Mouse (Mus musculus) right cerebral cortex, postnatal 14 days (tissue): ENCODE results near the gene Ptprcap.
A peak's percentile ranks its signal among the peaks of the same experiment; 100 is the strongest.
"Not testable (repeated sequence)": the region's sequence is repeated elsewhere in the genome, so short reads cannot be mapped to it uniquely, and the experiment has no call there.

Experiments
- DNase-seq: peaks from one replicate; pipeline ENCODE4 v3.0.0; 2022

Gene Ptprcap

DNA sequence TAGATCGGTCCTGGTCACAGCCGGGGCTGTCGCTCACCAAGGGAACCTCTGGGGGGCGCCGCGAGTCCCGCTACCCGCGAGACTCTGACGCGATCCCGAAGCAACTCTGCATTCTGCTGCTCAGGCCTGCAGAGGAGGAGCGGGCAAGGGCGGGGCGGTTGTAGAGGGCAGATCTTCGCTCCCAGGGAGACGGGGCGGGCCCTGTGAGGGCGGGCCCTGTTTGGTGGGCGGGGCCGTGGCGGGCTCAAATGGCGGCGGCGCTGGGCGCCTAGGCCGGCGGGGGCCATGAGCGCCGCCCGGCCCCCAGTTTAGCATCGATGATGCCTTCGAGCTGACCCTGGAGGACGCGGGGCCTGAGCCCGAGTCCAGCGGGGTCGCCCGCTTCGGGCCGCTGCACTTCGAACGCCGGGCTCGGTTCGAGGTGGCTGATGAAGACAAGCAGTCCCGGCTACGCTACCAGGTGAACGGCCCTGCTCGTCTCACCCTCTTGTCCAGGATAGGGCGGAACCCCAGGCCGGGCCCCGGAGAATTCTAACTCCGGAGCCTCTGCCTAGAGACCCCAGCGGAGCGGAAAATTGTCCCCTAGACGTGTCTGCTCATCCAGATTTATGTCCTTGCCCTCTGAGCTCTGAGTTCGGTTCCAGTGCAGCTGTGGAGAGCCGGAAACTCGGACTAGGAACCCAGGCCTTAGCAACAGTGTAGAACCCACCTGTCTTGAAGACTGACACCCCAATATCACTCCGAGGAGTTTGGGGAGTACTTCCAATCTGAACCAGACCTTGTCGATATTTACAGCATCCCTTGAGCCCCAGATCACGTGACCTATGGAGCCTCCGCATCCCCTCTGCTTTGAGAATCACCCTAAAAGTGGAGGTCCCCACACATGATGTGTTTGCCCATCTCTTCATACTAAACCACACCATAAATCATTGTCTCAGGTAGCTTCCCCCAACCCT lies 27.4 kb upstream of the Ptprcap start, which contains the start of gene Aip:
Aip (minus strand) TSS at position 118 of the 956 bp plus-strand sequence.
- peak; percentile 98 for DNase-seq

DNA sequence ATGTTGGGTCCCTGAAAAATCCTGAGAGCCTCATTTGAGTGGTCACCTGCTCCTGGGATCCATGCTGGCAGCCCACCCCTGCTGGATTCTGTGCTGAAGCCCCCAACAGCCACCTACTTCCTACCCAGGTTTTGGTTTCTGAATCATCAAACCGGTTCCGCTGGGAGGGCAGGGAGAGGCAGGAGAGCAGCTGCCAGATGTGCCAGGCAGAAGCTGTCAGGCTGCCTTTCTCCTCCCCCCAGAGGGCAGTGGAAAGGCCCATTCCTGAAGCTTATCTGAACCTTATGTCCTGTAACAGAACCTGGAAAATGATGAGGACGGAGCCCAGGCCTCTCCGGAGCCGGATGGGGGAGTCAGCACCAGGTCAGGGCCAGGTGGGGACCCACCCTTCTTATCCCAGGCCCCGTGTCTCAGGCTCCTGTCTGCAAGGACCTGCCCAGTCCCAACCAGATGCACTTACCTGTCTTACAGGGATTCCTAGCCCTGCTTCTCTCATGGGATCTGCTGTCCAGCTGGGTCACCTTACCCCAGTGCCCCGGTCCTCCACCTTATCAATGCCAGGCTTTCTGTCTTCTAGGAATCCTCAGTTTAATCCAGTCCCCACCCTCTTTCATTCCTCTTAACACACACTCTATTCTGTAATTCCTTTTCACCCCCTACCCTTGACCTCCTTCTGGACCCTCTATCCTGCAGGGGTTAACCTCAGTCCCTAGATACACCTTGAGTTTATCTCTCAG lies 26.5 kb upstream of the Ptprcap start:
- DNase-seq, result no peak

DNA sequence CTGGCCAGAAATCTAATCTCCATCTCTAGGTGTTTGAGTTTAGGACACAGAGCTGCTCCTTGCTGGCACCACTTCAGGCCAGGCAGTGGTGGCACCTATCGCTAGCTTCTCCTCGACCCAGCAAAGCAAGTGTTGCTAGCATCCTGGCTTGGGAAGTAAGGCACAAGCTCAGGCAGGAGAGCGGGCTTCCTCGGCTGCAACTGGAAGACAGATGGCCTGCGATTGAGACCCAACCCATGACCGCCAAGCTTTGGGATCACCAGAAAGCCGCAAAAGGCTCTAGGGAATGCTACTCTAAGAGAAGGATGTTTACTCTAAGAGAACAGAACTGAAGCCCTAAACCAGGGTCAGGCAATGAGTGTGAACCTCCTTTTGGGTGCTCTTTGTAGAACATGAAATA lies 23.9 kb upstream of the Ptprcap start:
- no peak for DNase-seq

DNA sequence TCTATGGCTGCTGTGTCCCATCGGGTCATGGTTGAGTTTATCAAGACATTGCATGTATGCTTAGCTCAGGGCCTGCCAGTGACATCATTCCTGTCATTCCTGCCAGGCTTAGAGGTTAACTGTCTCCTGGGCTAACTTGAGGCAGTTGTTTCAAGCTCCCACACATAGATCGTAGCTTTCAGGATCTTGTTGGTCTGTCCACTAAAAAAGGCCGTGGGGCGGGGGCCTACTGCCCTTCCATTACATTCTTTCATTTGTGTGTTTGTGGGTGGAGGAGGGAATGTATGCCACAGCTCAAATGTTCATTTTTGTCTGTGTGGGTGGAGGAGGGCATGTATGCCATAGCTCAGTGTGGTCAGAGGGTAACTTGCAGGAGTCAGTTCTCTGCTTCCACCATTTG lies 23.3 kb upstream of the Ptprcap start:
- no peak for DNase-seq

DNA sequence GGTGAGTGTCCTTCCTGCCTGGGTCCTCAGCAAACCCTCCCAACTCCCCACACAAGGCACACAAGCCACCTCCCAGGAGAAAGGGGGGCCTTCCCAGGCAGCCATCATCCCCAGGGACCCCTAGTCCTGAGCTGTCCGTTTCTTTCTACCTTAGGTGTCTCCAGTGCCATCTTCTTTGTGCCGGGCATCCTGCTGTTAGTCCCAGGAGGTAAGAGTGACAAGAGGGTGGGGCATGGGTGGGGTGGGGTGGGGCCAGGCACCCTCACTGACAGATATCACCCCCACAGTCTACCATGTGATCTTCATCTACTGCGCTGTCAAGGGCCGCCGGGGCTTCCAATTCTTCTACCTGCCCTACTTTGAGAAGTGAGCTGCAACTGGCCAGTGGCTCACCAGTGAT lies 22.3 kb upstream of the Ptprcap start:
- no peak for DNase-seq

DNA sequence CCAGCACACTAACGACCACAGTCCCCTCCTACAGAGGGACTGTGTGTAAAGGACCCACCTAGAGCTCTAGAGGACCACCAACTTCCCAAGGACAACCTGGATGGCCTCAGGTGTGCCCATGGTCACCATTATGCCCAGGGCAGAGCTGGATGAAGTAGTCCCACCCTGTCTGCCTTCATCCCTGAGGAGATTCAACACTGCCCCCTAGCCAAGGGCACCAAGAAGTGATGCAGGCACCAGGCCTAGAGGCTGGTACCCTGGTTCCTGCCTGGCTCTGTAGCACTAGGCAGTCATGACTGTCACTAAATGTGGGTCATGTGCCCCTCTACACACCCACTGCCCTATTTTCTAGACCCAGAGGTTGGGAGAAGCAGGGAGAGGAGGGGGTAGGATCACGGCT lies 21.6 kb upstream of the Ptprcap start:
- DNase-seq, result no peak

DNA sequence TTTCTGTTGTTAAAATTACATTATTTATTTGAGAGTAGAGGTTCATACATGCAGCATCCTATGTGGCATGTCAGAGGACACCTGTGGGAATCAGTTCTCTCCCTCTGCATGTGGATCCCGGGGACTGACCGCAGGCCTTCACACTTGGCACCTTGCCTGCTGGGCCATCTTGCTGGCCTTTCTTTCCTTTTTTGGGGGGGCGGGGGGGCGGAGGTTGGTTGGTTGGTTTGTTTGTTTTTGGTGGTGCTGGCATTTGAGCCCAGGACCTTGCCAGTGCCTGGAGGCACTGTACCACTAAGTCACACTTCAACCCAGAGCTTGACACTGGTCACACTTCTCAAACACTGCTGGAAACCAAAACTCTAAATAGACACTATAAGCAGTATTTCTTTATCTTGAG lies 19.1 kb upstream of the Ptprcap start:
- no peak for DNase-seq

DNA sequence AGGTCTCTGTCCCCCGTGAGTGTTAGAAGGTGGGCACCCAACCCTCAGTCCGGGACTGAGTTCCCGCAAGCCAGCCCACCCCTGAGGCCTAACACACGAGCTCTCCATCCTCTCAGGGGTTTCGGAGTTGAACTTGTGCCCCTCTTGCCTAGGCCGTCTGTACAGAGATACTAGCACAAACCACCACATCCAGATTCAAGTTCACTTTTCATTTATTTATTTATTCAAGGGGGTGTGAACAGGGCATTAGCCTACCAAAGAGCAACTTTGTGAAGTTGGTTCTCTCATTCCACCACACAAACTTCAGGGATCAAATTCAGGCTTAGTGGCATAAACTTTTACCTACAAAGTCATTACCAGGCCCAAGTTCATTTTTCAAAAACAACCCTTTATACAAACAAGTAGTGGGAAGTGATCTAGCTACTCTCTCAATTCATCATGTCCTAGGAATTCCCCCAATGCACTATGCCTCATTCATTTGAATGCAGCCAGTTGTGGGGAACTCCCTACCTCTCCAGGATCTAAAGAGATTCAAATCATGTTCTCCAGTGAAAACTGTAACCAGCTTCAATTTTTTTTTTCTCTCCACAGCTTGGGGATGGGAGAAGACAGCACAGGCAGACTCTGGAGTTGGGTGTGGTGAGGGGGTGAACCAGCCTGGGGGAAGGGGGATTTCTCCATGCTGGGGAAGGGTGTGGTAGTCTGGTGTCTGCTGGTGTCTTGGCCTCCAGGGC lies 18.0 kb upstream of the Ptprcap start:
- not testable (repeated sequence) for DNase-seq

DNA sequence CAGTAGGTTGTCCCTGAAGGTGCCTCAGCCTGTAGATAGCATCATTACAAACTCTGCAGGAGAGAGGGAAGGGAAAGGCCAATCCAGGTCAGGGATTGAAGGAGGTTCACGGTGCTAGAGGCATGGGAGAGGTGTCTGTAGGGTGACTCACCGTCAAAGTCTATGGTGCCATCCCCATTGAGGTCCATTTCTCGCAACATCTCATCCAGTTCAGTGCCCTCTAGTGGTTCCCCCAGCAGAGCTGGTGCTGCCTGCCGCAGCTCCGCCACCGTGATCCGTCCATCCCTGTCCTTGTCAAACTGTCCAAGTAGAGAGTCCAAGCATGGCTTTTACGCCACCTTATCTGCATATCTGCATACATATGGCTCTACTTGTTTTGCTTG lies 17.4 kb upstream of the Ptprcap start:
- not testable (repeated sequence) for DNase-seq

DNA sequence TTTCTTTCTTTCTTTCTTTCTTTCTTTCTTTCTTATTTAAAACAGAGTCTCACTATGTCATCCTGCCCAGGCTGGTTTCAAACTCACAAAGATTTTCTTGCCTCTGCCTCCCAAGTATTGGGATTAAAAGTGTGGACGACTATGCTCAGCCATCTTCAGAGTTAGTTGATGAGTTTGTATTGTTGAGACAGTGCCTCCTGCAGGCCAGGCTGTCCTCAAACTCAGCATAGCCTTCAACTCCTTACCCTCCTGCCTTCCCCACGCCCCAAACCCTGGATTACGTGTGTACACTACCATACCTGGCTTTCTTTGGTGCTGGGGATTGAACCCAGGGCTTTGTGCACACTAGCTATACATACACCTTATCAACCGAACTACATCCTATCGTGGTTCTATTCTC lies 16.9 kb upstream of the Ptprcap start:
- DNase-seq, result no peak

DNA sequence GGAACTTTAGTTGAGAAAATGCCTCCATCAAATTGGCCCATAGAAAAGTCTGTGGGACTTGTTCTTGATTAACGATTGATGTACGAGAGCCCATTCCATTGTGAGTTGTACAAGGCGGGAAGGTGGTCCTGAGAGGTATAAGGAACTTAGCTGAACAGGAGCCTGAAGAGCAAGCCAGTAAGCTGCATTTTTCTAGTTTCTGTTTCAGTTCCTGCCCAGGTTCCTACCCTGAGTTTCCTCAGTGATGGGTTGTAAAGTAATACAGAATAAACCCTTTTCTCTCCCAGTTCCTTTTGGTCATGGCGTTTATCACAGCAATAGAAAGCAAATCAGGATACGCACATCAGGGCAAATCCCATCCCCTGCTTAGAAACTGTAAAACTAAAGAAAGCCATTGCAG lies 15.5 kb upstream of the Ptprcap start:
- DNase-seq, result no peak

DNA sequence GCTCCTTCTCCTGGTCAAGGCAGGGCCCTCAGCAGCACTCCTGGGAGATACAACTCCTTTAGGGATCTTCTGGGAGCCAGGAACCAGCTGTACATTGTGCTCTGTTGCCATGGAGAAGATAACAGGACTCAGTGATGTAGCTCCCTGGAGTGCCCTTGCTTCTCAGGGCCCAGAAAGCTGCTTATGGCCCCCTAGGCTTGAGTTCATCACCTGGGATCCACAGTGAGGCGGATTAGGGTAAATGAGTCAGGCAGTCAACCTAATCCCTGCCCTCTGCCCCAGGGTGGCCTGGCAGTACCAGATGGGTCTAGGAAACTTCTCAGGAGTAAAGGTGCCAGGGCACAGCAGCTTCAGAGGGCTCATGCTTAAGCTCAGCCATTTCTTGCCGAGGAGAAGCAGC lies 14.0 kb upstream of the Ptprcap start, which contains the start of gene Gpr152:
Gpr152 (plus strand) TSS at position 342 of the 400 bp plus-strand sequence.
- no peak for DNase-seq

DNA sequence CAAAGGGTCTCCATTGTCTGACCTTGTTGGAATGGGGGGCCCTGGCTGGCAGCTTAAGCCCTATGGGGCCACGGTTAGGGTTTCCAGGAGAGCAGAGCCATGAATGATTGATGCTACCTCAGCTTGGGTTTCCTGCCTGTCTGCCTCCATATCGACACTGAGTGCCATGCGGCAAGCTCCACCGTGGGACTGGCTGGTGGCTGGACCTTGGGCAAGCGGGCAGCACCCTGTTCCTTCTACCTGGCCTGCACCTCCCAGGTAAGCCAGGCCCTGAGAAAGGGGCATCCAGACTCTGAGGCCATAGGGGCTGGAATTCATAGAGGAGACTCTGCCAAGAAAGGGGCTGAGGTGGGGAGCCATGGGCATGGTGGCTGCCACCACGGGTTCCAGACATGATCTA lies 13.3 kb upstream of the Ptprcap start:
- DNase-seq, result no peak

DNA sequence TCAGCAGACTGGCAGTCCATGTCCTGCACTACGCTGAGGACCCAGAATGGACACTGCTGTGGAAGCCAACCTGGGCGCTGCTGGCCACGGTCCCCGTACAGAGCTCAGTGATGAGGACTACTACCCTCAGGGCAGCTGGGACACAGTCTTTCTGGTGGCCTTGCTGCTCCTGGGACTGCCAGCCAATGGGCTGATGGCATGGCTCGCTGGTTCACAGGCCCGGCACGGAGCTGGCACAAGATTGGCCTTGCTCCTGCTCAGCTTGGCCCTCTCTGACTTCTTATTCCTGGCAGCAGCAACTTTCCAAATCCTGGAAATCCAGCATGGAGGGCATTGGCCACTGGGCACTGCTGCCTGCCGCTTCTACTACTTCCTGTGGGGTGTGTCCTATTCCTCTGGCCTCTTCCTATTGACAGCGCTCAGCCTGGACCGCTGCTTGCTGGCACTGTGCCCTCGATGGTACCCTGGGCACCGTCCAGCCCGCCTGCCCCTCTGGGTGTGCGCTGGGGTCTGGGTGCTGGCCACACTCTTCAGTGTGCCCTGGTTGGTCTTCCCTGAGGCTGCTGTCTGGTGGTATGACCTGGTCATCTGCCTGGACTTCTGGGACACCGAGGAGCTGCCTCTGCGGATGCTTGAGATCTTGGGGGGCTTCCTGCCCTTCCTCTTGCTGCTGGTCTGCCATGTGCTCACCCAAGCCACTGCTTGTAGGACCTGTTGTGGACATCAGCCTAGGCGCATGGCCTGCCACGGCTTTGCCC lies 10.8 kb upstream of the Ptprcap start:
- no peak for DNase-seq

DNA sequence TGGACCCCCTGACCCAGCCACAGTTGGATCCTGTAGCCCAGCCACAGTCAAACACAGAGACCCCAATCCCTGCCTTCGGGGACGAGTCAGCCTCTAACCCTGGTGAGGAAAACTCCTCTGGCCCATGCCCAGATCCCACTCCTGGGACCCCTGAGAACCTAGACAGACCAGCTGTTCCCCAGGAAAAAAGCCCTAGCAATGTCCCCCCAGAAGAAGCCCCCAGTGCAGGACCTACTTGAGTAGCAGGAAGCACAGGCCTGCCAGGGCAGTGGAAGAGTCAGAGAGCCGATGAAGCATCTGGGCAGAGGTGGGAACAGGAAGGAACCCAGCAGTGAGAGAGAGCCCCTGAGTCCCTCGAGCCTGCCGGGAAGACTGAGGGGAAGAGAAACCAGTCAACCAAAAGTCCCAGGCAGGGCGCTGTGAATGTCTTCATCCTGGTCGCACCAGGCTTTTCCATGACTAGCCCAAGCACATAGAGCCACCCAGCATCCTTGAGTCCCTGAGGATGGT lies 9.6 kb upstream of the Ptprcap start, which contains the start of gene Cabp4:
Cabp4 (minus strand) TSS at position 275 of the 510 bp plus-strand sequence.
- DNase-seq, result no peak

DNA sequence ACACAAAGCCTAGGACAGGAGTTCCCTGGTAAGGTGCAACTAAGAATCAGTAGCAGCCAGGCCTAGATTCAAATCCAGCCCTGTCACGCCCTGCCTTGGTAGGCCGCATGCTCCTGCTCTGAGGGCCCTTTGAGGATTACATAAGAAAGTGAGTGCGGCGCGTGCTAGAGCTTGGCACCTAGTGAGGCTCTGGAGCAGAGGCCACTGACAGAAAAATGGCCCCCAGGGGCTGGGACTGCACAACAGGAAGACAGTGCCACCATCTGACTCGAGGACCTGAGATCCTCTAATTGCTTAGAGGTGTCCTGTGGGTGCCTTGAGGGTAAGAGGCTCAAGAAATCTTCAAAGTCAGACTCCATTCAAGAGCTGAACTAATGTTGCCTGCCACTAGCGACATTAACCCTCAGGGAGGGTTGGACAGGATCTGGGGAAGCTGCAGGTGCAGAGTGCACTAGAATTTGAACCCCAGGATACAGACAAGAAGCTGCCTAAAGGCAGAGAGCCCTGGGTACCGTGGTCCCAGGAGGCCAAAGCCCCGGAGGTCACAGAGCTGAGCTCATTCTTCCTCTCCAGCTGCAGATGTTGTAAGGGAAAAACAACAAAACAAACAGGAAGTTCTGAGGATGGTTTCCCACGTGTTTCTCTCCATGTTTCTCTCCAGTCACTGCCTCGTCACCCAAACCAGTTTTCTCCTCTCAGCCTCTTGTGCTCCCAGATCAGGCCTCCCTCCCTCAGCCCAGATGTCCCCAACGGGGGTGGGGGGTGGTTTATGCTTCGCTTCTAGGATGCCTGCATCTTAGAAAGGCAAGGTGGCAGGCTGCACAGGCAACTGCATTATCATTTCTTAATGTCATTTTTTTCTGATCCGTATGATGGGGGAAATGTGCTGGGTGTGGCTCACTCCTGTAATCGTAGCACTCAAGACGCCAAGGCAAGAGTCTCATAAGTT lies 8.6 kb upstream of the Ptprcap start:
- no peak for DNase-seq

DNA sequence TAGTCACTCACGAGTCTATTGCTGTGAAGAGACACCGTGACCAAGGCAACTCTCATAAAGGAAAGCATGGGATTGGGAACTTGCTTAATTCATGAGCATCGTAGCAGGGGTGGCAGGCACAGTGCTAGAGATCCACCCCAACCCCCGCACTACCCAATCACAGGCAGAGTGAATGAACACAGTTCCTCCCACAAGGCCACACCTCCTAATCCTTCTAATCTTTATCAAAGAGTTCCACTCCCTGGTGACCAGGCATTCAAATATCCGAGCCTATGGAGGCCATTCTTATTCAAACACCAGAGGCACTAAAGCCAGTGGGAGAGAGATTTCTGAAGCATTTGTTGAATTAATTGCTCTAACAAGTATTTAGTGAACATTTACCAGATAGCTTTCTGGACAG lies 7.5 kb upstream of the Ptprcap start:
- no peak for DNase-seq

DNA sequence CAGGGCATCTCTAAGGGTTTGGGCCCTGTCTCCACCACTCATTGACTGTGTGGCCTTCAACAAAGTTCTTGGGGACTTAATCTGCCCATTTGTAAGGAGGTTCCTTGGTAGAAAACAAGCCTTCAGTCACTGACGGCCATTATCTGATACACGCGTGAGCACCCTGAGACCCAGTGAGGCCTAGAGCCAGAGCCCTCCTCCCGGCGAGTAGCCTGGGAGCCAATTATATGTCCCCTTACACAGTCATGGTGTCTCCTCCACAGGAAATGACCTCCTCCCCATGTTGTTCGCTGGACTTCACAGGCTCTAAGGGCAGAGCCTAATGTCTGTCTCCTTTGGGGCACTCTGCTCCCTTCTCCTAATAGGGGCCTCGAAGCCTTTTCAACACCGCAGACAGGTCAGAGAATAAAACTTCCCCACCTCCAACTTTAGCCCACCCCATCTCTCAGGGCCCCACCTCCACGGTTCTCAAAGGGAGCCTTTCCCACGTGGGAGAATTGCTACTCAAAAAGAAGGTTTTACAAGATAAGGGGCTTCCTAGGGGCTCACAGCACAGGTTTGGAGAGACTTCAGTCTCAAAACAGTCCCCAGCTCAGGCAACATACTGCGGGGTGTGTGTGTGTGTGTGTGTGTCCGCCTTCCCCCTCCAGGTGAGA lies 6.9 kb upstream of the Ptprcap start:
- DNase-seq, result no peak

DNA sequence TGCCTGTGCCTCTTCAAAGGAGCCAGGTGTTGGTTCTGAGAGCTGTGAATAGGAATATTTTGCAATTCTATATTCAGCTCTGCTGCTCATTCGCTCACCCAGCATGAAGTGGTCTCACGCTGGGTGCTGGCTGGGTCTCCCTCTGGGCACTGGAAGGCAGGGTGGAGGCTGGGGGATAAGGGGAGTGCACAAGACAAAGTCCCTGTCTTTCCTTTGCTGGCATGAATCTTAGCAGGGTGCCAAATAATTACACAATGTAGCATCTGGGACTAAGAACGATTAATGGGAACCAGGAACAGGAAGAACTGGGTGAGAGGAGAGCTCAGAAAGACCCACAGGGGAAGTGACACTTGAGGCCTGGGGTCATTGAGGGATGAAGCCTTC lies 6.4 kb upstream of the Ptprcap start:
- no peak for DNase-seq

DNA sequence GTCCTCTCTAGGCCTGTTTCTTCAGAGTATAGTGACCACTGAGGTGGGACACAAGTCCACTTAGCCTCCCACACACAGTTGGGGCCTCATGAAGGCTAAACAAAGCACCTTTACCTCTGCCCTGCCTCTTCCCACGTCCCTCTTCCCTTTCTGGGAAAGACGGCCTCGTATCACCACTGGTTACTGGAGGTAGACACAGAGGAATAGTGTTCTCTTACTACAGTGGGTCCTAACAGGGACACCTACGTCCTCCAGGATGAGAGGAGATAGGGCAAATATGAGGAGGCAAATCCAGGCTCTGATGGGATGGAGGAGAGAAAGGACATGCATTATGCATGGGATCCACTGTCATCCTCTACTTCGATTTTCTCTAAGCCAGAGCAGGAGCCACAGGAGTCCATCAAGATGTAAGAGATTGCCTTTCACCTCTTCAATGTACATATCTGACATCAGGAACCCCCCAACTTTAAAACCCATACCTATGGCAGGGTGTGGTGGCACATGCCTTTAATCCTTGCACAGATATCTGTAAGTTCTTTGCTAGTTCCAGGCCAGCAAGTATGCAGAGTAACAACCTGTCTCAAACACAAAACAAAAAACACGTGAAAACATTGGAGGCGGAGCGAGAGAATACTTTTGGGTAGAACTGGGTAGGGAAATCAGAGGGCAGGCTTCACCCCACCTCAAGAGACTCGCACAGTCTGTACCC lies 5.5 kb upstream of the Ptprcap start:
- DNase-seq, result no peak
